9 mouse cellular contexts compared by ENCODE assay signal in genomic region chr15:102733233-102733632, GRCm38 (mm10). TPM values are rescaled to one million over a fixed set of nuclear protein-coding genes. Genes with fewer than 3 reads are reported as not detected.
A peak's percentile ranks its signal among the peaks of the same experiment; 100 is the strongest.
DNase-seq lines count a peak whose midpoint lies in the region; TF ChIP-seq lines count a peak whose summit lies in the region.
"Had no signal": no experiment of that assay in that cellular context is flagged by ENCODE, and none has a peak within 500 bp of the region (broad histone marks: within the 10 kb centered on the region; RNA-seq: fewer than 3 reads in every experiment).

No protein-coding gene starts in this region.

- no peak for TF ChIP-seq CTCF in left cerebral cortex, adult 2 months (IDR thresholded peaks at IDR 0.05)

- peak overlapping the region; percentile 55 for H3K27ac ChIP-seq in left cerebral cortex, adult 2 months
- H3K27ac ChIP-seq: liver, embryonic 14.5 days had no signal

- H3K4me3 ChIP-seq in left cerebral cortex, adult 2 months, result no peak overlapping the region

- peak; percentile 42 for DNase-seq in adrenal gland, postnatal 25 days
- no peak for DNase-seq in adrenal gland, postnatal 14 days
- DNase-seq in left cerebral cortex, adult 2 months (ENCODE audit: extremely low spot score in 1 of 2, low spot score in 2 of 2), result peak in 1 of 2 experiments; percentile 37
- DNase-seq in left cerebral cortex, adult 11 months (ENCODE audit: low spot score), result no peak
- DNase-seq in cerebellum, adult 9-10 months, result peak; percentile 99
- DNase-seq in layer of hippocampus, adult 9-11 months, result peak; percentile 67
- DNase-seq in kidney, postnatal 25 days, result no peak
- DNase-seq in kidney, postnatal 36 days, result no peak

- intact Hi-C loops in left cerebral cortex, adult 2 months (cut with DNase I), result no loop called here

RNA-seq across cellular contexts. Expression of gene Calcoco1, which starts 11.3 kb away (rescaled TPM):
- total RNA-seq in adrenal gland, postnatal 25 days (2021), result 105 and 147 TPM in 2 replicates
- 85.8 and 96.7 TPM in 2 replicates for total RNA-seq in adrenal gland, postnatal 14 days (2021)
- total RNA-seq in left cerebral cortex, adult 2 months (2021), result 10 to 100 TPM; 79.8 to 85.7 TPM

Comparison
In these comparisons a context has a peak if more than half of its experiments do, and no peak if none do; other contexts are left out.
1. DNase-seq: peak in adrenal gland, postnatal 25 days (single experiment), cerebellum, adult 9-10 months (single experiment) and layer of hippocampus, adult 9-11 months (single experiment); none in adrenal gland, postnatal 14 days (single experiment), left cerebral cortex, adult 11 months (single experiment), kidney, postnatal 25 days (0 of 2) and kidney, postnatal 36 days (0 of 2).